Mouse (Mus musculus) inflammation-experienced regulatory T-cells, adult 6 months (primary cell): ENCODE measurements around the gene Crlf1. TPM values are rescaled to one million over a fixed set of nuclear protein-coding genes. Genes with fewer than 3 reads are reported as not detected.
A peak's percentile ranks its signal among the peaks of the same experiment; 100 is the strongest.

Experiments used
- ATAC-seq: one replicate; pipeline ENCODE4 v1.8.0; 2017
- polyA plus RNA-seq, 3 experiments: library from polyadenylated mRNA; unstranded; fragments of 100-300 nt; shearing (Covaris generic); gene quantifications; one replicate each; pipeline ENCODE4 v1.2.1; 2017

The Crlf1 gene
- polyA plus RNA-seq, 3 experiments from 2014 or later: not detected

DNA sequence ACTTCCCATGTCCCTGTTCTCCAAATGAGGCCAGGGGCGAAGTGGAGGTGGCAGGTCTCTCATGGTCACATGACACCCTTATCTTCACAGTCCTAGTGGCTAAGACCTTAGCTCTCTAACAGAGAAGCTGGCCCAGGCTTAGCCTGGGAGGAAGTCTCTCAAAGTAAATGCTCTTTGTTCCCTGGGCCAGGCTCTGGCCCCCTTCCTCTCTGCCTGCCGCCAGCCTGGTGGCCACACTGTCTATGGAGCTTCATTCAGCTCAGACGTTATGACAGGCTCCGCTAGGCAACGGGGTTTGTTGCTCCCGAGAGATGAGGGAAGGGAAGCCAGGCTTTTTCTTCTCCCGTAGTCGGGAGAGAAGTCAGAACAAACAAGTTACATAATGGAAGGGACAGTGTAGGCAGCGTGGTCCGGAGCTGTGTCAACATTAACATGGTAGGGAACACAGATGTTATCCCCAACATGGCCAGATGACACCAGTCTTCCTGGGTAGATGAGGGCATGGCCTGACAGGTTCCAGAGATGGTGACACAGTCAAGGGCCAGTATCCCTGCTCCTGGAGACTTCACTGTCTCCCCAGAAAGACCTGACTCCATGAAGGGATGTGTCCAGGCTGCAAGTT lies 23.6 kb upstream of the Crlf1 start:
- ATAC-seq: no peak

GRCm38 (mm10) chr8:70469938-70470337 lies 23.0 kb upstream of the Crlf1 start:
- ATAC-seq: no peak

GRCm38 (mm10) chr8:70471856-70472255 lies 21.1 kb upstream of the Crlf1 start:
- ATAC-seq: no peak

DNA sequence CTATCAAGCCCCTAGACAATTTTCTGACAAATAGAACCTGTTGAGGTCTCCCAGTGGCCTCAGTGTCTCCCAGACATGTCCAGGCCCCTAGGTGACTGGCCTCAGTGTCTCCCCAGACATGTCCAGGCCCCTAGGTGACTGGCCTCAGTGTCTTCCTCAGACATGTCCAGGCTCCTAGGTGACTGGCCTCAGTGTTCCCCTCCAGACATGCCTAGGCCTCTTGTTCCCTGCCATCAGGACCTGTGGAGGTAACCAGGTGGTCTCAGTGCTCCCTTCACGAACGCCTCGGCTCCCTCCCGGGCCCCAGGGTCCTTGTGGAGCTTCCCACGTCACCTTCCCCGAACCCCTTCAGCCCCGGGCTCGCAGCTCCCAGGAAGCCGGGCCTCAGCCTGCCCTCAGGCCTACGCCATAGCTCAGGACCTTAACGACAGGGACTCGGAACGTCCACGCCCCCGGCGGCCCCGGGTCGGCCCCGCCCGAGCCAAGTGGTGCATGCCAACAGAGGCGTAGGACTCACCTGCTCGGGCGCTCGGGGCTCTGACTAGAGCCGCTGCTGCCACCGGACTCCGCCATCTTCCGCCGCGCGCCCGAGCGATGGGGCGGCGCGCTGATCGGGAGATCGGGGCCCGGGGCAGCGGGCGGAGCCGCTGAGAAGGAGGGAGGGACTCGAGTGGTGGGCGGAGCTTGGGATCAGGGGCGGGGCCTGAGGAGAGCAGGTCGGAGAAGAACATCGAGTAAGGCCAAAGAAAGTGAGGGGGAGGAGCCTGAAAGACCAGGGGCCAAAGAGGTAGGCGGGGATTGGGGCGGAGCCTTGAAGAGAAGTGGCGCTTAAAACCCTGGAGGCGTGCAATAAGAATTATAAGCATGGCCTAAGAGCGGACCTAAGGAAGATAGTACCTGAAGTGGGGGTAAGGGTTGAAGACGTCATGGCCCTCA lies 16.4 kb upstream of the Crlf1 start, which contains the start of gene Klhl26:
Gene Klhl26 (minus strand): TSS at position 636 of the 936 bp plus-strand sequence.
- peak; percentile 96 for ATAC-seq

- ATAC-seq: no peak
Observed at GRCm38 (mm10) chr8:70477269-70477982, 15.5 kb upstream of the Crlf1 start.

- no peak for ATAC-seq
Observed at GRCm38 (mm10) chr8:70481908-70482307, 11.1 kb upstream of the Crlf1 start.

GRCm38 (mm10) chr8:70482943-70483342 lies 10.0 kb upstream of the Crlf1 start:
- ATAC-seq: no peak

GRCm38 (mm10) chr8:70486191-70486681 lies 6.7 kb upstream of the Crlf1 start:
- ATAC-seq: no peak

- no peak for ATAC-seq
Observed at GRCm38 (mm10) chr8:70486941-70487520, 5.9 kb upstream of the Crlf1 start, which contains the start of gene Tmem59l. Tmem59l (minus strand) TSS chr8:70487358.

- ATAC-seq: no peak
Observed at GRCm38 (mm10) chr8:70487993-70488796, 4.8 kb upstream of the Crlf1 start.

DNA sequence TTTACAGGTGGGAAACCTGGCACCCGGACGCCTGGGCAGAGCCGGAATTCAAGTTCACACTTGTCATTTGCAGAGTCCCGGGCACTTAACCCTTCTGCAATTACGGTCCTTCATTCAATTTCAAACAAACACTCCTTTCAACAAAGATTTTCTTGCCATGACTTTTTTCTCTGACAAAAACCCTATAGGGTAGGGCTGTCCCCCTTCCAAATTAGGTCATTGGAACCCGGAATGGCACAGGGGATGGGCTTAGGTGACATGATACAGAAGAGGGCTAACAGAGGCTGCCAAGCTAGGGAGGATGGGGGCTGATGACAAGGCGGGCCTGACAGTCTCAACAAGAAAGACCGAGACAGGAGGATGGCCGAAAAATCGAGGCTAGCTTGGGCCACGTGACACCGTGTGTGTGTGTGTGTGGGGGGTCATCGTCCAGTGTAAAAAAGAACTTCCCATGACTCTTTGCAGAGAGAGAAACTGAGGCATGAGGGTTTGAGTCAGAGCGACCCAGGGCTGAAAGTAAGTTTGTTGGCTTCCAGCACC lies 4.0 kb upstream of the Crlf1 start:
- no peak for ATAC-seq

DNA sequence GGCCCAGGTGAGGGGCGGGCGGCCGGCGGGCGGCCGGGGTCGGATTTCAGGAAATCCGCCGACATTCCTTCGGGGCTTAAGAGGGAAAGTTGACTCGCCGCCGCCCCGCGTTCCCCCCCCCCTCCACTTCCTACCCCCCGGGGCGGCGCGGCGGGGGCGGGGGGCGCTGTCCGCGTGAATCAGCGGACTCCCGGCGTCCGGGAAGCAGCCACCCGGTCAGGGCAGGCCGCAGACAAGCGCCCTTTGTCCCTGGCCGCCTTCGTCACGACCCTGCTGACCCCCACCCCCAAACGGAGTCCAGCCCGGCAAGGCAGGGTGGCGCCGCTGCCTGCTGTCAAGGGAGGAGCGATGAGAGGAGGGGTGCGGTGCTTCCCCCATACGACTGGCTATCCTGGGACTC lies 3.4 kb upstream of the Crlf1 start:
- no peak for ATAC-seq

DNA sequence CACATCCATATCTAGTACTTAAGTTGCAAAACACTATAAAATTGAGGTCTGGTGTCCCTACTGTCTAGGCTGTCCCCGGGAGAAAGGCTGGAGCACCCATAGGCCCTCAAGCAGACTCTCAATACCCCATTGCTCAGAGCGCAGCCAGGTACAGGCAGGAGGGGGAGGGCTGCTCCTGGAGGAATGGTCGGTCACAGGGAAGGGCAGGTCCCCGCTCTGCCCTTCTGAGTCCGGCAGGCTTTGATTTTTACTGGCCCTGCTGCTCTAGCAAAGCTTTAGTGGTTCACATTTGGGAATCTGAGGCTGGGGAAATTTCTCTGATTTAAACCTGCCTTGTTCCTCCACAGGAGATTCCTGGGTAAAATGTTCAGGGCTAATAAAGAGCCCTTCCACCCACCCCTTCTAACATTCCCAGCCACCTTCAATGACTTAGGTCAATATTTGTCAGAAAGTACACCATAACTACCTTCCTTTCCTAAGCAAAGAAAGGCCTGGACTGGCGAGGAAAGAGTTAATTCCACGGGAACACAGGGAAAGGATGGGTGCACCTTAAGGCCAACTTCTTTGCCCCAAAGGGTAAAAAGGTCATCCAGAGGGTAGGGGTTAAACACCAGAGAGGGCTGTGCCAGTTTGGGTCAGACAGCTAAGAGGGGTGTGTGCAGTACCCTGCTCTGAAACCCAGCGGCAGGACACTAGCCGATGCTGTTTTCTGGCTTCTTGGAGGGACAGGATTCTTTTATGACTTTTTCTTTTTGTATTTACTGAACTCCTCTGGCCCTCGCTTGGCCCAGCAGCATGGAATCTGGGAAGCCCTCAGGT lies 2.7 kb upstream of the Crlf1 start:
- no peak for ATAC-seq

DNA sequence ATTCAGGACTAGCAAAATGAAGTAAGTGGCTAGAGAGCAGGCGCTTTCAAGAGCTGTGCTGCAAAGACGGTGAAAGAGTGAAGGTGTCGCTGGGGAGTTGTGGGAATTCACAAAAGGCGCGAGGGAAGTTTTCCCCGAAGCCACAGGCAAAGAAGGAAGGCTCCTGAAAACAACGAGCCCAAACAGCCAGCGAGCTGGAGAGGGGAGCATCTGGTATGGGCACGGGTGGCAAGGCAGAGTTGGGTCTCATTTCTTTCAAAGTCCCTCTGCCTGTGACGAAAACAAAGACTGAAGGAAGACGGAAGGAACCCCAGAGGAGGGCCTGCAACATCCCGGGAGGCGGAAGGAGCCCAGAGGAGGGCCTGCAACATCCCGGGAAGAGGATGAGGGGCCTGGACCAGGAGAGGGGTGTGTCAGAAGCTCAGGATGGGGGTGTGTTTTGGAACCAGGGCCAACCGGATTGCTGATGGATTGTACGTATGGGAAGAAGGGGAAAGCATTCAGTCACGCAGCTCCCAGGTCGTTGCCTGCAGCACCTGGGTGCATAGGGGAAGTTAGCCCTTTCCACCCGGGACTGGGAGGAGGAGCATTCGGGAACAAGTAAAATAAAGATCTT lies 2.0 kb upstream of the Crlf1 start:
- ATAC-seq: no peak

- ATAC-seq: no peak
Observed at GRCm38 (mm10) chr8:70493692-70494415, 896 bp downstream of the Crlf1 start.

GRCm38 (mm10) chr8:70494416-70494945 lies 1.5 kb downstream of the Crlf1 start:
- no peak for ATAC-seq

DNA sequence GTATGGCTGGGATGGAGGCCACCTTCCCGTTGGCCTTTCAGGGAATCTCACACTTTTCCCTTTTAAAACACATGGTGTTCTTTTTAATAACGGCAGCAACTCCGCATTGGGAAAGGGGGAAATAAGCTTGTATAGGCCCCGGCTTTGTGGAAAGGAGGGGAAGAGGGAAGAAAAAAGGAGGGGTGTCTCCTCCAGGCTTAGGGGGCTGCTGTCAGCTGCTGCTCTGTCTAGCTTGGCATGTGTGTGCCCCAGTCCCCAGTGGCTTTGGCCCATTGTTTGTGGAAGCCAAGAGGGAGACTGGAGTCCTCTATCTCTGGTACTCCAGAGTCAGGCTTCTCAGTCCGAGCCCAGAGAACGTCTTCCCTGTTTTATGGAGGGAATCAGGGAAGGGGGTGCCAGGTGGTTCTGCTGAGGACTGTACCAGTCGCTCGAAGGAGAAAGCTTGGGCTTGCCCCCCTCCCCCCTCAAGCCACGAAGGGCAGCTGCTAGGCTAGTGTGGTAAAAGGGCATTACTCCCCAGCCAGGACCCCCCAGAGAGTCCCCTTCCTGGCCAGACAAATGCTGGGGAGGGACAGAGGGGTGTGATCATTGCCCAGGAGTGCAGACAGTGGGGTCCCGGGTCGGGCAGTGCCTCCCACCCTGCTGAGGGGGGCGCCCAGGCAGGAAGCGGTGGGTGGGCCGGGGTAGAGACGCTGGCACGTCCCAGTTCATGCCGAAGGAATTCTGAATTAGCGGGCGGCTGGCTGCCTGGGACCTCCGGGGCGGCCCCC lies 2.2 kb downstream of the Crlf1 start:
- no peak for ATAC-seq

GRCm38 (mm10) chr8:70495771-70496062 lies 2.8 kb downstream of the Crlf1 start:
- ATAC-seq: no peak
